Mouse (Mus musculus): ENCODE measurements around the gene Dennd4a. TPM values are rescaled to one million over a fixed set of nuclear protein-coding genes. Genes with fewer than 3 reads are reported as not detected.
A peak's percentile ranks its signal among the peaks of the same experiment; 100 is the strongest.

Dennd4a gene
- total RNA-seq, 2 experiments from 2014 or later = 37.1 to 37.5 TPM

DNA sequence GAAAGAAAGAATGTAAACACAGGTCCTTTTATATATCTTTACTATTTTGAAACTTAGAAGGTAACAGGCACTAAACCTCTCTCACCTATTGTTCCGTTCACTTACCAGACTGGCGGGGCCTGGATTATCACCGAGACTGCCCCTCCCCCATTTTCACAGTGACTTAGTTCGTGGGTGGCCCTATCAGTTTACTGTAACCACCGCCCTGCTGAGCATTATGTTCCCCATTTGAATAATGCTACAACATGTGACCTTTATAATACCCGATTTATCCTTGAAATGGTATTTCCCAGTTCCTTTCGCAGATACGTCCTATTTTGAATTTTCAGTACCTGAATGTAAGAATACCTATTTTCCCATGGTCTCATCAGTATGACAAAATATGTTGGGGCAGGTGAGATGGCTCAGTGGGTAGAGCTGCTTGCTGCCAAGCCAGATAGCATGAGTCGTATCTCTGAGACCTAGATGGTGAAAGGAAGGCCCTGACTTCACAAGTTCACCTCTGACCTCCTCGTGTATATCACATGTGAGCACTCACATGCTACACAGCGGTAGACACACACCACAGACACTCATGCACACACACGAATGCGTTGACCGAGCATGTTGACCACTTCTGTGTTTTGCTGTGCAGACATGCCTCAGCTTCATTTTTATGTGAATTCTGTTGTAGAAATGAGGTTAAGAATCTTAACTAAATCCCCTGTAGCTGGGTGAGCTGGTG, 93.9 kb downstream of the Dennd4a start:
- DNase-seq = no peak
- intact Hi-C loops (cut with DNase I) = no loop called here

DNA sequence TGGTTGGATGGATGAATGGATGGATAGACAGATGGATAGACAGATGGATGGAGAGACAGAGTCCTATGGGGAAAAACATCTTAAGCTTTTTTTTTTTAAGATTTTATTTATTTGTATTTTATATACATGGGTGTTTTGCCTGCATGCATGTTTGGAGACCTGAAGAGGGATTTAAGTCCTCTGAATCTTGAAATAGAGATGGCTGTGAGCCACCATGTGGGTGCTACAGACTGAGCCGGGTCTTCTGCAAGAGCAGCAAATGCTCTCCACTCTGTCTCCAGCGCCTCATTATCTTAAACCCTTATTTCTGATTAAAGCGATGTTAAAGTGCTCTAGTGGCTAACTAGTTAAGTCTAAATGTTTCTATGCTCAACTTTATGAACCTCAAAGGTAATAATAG, 96.3 kb downstream of the Dennd4a start:
- DNase-seq = no peak

DNA sequence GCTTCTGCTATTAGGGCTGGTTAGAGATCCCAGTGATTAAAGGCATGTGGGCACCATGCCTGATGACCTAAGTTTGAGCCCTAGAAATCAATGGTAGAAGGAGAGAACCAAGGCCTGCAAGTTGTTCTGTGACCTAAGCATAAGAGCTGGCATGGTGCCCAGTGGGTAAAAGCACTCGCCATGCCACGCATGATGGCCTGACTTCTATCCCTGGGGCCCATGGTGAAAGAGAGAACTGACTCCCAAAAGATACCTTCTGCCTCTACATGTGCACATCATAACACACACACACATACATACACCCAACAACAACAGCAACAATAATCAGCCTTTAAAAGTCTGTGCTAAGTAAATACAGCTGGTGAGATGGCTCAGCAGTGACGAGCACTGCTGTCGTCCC, 102.3 kb downstream of the Dennd4a start:
- intact Hi-C loops (cut with DNase I) = no loop called here
- DNase-seq = no peak

More for the DNA sequence above, 96.3 kb downstream of the Dennd4a start:
- intact Hi-C loops (cut with DNase I) = no loop called here

DNA sequence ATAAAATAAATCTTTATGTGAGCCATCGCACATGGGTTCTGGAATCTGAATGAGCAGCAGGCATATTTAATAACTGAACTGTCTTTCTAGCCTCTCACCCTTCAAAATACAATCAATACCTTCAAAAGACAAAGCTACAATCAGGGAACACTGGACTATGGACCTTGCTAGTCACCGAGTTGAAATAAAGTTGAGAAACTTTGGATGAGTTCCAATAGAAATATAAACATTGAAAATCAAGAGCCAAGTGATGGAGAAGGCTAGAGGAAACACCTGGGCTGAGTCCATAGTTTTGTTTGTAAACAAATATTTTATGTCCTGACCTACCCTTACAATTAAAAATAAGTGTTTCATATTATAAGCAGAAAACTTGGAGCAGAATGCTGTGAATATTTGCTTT, 102.8 kb downstream of the Dennd4a start:
- no peak for DNase-seq
- intact Hi-C loops (cut with DNase I) = no loop called here

DNA sequence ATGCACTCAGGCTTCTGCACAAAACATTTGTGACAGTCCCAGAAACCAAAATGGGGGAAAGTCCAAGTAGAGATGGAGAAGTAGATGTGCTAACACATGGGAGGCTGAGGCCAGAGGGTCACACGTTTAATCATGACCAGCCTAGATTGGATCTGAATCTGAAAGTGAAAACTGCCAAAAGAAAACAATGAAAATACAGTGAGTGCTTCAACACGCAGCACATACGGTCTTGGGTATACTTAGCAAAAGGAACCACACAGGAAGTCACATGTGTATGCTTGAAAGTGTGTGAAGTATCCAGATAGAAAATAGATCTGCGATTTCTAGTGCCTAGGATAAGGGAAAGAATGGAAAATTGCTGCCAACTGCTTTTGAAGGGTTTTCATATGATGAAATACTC, 103.5 kb downstream of the Dennd4a start:
- intact Hi-C loops (cut with DNase I) = no loop called here
- no peak for DNase-seq

DNA sequence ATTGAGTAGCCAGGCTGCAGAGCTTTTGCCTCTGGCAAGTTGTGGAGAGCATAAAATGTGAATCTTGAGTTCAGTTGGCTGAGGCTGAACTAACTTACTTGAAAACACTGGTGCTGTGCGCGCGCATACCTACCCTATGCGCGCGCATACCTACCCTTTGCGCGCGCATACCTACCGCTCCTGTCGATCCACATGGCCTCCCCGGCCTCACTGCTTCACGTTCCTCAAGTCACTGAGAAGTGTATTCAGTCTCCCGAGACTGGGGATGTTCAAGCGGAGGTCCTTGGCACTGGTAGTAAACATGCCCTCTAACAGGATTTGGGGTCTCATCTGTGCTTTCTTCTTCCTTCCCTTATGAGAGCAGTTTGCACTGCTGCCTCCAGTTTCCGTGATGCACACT, 107.4 kb downstream of the Dennd4a start:
- DNase-seq = no peak
- intact Hi-C loops (cut with DNase I) = no loop called here

DNA sequence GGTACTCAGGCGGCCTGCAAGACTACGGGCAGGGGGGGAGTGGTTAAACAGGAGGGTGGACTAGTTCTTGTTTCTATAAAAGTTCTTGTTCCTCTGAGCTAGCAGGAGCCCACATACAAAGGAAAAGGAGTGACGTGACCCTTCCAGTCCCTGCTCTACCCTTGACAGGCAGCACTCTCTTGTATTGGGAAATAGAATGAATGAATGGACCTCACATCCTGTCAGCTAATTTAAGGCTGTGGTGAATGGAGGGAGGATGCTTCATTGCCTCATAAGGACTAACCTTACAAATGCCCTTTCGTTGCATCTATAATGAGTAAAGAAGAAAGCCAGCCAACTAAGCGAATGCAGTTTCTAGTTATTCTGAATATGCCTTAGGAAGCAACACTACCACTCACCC, 114.6 kb downstream of the Dennd4a start:
- no peak for DNase-seq
- intact Hi-C loops (cut with DNase I) = no loop called here

DNA sequence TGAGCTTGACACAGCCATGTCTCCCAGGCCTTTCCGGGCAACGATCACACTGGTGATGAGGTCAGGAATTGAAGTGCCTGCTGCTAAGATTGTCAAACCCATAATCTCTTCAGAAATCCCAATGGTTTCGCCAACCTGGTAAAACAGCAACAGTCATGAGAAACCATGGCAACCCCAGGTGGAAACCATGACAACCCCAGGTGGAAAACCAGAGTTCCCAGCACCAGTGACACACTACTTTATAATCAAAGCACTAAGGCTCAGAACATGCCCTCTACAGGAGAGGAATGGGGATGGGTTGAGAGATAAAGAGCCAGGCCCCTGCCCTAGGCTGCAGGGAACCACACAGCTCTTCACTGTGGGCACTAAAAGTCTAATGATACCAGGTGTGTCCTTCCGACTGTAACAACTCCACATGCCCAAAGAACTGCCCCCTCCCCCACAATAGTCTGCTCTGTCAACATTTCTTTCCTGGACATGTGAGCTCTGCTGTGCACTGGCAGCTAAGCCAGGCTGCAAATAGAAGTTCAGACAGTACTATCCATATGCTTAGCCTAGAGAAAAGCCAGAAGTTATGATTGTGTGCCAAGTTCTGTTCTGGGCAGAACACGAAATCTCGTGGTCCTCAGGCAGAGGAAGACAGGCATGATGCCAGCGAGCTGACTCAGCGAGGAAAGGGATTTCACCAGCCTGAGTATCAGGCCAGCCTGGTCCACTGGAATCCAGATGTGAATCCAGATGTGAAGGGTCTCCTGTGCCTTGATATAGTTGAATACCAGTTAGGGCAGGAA, 115.3 kb downstream of the Dennd4a start:
- peak; percentile 79 for DNase-seq
- intact Hi-C loops (cut with DNase I) = no loop called here

DNA sequence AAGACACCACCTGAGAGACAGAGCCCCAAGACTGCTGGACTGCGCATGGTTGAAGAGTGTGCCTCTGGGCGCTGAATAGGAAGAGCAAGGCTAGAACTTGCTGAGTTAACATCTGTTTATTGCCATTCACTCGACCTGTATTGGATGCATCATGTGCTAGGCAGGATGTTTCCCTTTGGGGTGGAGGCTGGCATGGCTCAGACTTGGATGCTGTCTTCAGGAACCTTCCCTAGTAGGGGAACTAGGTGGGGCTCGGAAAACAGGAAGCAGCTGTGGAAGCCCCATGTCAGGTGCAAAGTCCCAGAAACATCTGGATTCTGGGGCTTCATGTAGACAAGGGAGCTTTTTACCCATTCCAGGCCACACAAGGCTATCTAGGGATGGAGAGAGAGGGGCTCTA, 119.1 kb downstream of the Dennd4a start:
- intact Hi-C loops (cut with DNase I) = no loop called here
- no peak for DNase-seq

DNA sequence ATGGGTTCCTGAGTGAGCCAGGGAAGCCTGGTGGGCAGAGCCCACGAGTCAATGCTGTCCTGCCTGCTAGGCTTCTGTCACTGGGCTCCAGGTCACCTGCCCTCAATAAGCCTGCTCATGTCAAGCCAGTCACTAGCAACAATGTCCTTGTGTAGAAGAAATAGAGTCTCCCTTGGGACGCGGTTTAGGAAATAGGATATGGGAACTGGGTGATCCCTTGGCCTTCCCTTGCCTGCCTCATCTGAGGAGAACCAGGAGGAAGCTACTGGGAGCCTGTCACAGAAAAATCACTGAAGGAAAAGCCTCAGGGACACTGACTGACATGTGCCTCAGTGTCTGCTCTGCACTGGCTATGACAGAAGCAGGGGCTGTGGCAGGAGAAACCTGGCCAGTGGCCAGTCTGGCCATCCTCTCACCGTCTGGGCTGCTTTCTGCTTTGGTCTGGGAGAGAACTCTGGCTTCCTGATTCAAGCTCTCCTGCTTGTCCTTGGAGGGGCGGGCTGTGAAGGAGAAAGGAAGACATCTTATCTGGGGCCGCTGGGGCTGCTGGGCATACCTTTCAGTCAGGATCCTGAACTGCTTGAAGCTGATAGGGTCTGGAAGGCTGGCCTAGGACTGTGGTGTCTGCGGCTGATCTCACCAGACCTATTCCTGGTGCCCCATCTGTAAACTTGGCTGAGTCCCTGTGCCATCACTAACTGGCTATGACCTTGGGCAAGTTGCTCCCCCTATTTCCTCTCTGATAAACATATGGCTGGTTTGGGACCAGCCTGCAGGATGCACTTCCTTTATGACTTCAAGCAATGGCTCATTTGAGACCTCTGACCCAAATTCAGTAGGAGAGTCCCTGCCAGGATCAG, 120.8 kb downstream of the Dennd4a start:
- intact Hi-C loops (cut with DNase I) = no loop called here

DNA sequence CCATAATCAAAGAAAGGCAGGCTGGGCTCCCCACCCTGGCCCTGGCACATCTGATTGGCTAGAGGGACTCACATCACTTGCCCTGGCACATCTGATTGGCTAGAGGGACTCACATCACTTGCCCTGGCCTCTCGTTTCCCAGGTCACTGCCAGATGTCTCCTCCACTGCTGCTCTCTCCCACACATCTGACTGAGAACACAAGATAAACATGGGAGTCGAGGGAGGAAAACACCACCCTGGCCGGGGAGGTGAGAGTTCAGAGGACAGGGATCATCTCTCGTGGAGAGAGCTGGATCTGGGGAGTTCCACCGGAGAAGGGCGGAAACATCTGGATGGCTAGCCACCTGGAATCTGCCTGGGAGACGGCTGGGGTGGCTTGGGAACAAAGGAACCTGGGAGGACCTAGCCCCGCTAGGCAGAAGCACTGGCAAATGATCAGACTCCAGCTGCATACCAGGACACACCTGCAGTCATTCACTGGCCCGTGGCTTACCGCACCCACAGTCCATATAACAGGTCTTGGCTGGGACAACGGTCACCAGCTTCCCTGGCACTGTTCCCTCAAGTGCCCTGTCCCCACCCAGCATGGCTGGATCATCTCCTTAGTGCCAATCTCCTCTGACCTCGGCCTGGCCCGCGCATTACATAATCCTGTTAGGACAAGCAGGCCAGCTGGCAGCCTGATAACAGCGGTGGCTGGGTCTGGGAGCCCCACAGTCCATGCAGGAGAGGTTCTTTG, 123.0 kb downstream of the Dennd4a start:
- DNase-seq = peak; percentile 39
- intact Hi-C loops (cut with DNase I) = no loop called here

More for the DNA sequence above, 120.8 kb downstream of the Dennd4a start:
- DNase-seq = no peak

DNA sequence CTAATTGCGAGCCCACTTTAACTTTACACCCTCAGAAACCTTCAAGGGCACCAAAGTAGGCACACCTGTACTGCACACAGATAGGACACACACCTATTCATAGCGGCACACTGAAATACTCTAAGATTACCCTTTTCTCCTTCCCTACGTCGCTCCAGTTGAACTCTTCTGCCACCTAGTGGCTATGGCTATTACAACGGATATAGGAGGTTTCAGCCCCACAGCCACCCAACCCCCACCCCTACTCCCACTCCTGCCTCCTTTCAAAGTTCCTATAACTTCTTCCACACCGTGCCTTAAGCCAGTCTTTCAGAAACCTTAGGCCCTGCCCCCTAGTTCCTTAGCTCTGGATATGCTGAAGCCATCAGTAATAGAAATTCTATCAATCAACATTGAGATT, 125.4 kb downstream of the Dennd4a start:
- intact Hi-C loops (cut with DNase I) = no loop called here
- DNase-seq = peak; percentile 56

DNA sequence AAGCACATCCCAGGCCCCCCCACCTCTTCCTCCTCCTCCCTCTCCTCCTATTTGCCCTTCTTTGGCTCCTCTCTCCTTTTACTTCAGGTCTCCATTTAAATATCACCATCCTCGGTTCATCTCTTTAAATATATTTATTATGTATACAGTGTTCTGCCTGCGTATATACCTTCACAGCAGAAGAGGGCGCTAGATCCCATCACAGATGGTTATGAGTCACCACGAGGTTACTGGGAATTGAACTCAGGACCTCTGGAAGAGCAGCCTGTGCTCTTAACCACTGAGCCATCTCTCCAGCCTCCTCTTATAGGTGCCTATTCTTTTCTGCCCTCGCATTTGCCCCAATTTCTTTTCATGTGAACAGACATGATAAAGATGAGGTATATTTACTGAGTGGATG, 126.4 kb downstream of the Dennd4a start:
- no peak for DNase-seq
- intact Hi-C loops (cut with DNase I) = no loop called here

DNA sequence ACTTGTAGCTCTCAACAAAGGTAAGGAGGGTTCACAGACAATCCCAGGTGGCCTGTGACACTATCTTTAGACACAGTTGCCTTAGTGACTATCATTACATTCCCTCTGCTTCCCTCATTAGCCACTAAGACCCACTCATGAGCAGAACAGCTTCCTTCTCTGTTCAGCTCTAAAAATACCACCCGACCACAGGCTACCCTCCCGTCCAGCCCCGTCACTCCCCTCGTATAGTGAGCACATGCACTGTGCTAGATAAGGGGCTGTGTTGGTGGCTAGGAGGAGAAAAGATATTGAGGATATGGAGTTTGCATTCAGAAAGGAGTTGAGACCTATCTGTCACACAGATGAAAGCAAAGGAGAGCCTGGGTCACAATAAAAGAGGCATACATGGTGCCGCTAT, 127.4 kb downstream of the Dennd4a start:
- intact Hi-C loops (cut with DNase I) = no loop called here
- no peak for DNase-seq

DNA sequence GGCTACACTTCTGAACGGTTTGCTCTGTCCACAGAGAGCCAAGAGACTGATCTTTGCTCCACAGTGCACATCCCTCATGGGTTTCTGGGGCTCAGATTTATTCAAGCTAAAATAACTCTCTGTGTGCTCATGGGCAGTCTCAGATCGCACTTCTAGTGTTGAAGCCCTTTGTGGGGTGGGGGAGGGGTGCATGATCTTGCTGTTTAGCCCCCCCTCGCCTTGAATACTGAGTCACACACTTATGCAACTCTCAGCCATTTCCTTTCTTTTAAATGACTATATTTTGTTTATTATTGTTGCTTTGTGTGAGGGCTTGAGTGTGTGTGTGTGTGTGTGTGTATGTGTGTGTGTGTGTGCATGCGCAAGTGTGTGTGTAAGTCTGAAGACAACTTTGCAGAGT, 128.1 kb downstream of the Dennd4a start:
- DNase-seq = no peak
- intact Hi-C loops (cut with DNase I) = no loop called here

DNA sequence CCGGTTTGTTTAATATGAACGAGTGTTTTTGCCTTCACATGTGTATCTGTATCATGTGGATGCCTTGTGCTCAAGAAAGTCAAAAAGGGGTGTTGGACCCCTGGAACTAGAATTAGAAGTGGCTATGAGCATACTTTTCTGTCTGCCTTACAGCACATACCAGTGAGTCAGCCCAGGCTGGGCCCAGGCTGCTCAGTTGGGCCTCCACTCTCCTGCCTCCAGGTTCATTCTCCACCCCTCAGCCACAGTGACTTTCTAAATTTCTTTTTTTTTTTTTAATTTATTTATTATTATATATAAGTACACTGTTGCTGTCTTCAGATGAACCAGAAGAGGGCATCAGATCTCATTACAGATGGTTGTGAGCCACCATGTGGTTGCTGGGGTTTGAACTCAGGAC, 128.7 kb downstream of the Dennd4a start:
- DNase-seq = no peak
- intact Hi-C loops (cut with DNase I) = no loop called here

DNA sequence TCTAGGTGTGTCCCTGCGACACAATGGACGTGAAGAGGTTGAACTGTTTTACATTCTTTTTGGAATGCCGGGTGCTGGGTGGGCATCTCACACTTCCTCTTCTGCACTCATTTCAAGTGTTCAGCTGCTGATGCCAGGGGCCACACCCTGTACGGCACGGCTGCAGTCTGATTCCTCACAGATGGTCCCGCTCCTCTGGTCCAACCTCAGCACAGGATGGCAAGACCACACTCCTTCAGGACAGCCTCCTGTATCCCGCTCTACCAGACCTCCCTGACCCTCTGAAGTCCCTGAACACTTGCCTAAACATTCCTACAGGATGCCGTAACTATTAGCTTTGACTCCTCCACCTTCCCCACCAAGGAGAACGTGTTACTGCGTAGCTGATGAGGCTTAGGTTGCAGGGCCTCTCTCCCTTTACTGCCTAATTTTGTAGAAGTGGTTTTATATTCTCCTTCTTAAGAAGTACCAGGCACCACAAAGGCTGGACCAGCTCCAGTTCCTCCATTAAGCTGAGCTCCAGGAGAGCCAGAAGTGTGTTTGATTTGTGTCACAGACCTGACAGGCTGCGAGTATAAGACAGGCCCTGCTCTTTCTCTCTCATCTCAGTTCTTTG, 129.7 kb downstream of the Dennd4a start:
- intact Hi-C loops (cut with DNase I) = no loop called here
- no peak for DNase-seq

DNA sequence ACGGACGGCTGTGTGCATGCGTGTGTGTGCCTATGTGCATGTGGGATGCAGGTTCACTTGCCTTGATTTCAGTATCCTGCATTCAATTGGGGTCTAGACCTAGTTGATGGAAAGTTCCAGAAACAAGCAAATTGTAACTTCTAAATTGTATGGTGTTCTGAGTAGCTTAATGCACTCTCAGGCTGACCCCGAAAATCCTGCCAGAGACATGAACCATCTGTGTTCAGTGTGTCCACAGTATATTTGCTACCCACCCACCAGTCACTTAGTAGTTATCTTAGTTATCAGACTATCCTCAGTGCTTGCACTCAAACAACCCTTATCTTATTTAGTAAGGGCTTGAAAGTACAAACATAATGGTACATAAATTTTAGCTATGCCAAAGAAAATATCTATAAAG, 130.5 kb downstream of the Dennd4a start:
- no peak for DNase-seq
- intact Hi-C loops (cut with DNase I) = no loop called here

DNA sequence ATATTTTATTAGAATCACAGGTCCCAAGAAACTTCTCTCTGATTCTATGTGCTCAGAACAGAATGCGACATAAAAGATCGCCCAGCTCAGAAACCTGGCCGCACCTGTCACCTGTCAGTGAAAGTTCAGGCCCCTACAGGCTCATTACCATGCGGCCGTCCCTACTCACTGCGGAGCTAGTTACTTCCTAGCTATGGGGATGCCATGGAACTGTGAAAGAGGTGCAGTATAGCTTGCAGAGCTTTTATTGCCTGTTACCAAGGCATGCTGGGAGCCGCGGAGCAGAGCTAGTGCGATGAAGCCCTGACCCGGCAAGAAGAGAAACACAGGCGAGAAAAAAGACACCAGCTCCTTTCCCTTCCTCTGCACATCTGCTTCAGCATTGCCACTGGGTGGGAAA, 132.9 kb downstream of the Dennd4a start:
- DNase-seq = no peak
- intact Hi-C loops (cut with DNase I) = no loop called here

DNA sequence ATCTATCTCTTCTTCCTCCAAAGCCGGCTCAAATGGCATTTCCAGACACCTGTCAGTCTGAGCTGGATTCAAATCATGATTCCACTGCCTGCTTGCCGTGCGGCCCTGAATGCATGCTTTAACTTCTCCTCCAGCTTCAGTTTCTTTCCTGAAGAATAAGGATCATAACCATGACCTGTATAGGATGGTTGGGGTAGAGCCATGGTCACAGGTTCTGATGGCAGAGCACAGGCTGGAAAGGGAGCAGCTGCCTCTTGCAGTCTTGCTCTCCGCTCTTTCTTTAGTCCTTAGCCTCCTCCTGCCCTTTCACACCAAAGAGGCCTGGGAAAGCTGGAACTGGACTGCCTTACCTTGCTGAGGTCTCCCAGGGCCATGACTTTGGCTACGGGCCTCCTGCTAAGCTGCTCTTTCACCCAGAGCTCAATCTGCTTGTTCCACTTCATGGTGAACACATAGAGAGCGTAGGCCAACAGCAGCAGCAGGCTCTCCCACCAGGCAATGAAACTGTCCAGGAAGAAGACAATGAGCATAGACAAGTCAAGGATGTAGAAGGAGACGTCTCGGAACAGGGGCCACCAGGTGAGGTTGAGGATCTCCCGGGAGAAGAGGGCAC, 136.4 kb downstream of the Dennd4a start:
- intact Hi-C loops (cut with DNase I) = no loop called here
- DNase-seq = no peak
